Mouse (Mus musculus) embryonic fibroblast, embryonic 13.5 days (primary cell): ENCODE measurements around the gene Cd3eap. TPM values are rescaled to one million over a fixed set of nuclear protein-coding genes. Genes with fewer than 3 reads are reported as not detected.

Experiments
- H3K27ac ChIP-seq: 2 replicates; pipeline ENCODE4 v1.5.1; 2012; ENCODE audit warnings: low read length, control low read depth, inconsistent platforms; ENCODE audit not compliant: insufficient read depth
- H3K4me1 ChIP-seq: 2 replicates; pipeline ENCODE4 v1.6.1; 2011; ENCODE audit warnings: low read length; ENCODE audit not compliant: control insufficient read depth, insufficient read depth
- H3K4me3 ChIP-seq: 2 replicates; pipeline ENCODE4 v1.5.1; 2011; ENCODE audit warnings: mild to moderate bottlenecking, control low read depth, low read length; ENCODE audit not compliant: insufficient read depth
- CTCF ChIP-seq: IDR thresholded peaks from 2 replicates; pipeline ENCODE4 v1.5.1; 2011; ENCODE audit warnings: mild to moderate bottlenecking, control low read depth, low read length, moderate library complexity, borderline replicate concordance; ENCODE audit not compliant: insufficient read depth
- POLR2A ChIP-seq: IDR thresholded peaks from 2 replicates; pipeline ENCODE4 v1.6.1; 2011; ENCODE audit warnings: low read depth, mild to moderate bottlenecking, control low read depth, low read length, moderate library complexity
- polyA plus RNA-seq: library from polyadenylated mRNA; stranded (reverse); fragments of >200 nt; gene quantifications from 2 replicates; pipeline ENCODE4 v1.2.4, GENCODE M21; 2011; ENCODE audit warnings: low read depth; ENCODE audit not compliant: missing spikeins, insufficient read length

Cd3eap gene
- polyA plus RNA-seq, 1 experiment = 13.3 TPM

GRCm38 (mm10) chr7:19383708-19384107 lies 24.4 kb upstream of the Cd3eap start:
- H3K4me3 ChIP-seq = no peak overlapping the region
- TF ChIP-seq POLR2A = no peak
- no peak for TF ChIP-seq CTCF

GRCm38 (mm10) chr7:19382166-19382541 lies 22.9 kb upstream of the Cd3eap start:
- H3K4me3 ChIP-seq = peak overlapping the region; percentile 79
- no peak overlapping the region for H3K27ac ChIP-seq
- TF ChIP-seq CTCF = no peak
- TF ChIP-seq POLR2A = no peak
- peaks cover 3% of the 10 kb centered on the region; the same call in 1 of the 2 replicates for H3K4me1 ChIP-seq

More at GRCm38 (mm10) chr7:19383708-19384107, 24.4 kb upstream of the Cd3eap start:
- H3K27ac ChIP-seq = no peak overlapping the region
- H3K4me1 ChIP-seq = no peaks in the 10 kb centered on the region; the same call in 1 of the 2 replicates

DNA sequence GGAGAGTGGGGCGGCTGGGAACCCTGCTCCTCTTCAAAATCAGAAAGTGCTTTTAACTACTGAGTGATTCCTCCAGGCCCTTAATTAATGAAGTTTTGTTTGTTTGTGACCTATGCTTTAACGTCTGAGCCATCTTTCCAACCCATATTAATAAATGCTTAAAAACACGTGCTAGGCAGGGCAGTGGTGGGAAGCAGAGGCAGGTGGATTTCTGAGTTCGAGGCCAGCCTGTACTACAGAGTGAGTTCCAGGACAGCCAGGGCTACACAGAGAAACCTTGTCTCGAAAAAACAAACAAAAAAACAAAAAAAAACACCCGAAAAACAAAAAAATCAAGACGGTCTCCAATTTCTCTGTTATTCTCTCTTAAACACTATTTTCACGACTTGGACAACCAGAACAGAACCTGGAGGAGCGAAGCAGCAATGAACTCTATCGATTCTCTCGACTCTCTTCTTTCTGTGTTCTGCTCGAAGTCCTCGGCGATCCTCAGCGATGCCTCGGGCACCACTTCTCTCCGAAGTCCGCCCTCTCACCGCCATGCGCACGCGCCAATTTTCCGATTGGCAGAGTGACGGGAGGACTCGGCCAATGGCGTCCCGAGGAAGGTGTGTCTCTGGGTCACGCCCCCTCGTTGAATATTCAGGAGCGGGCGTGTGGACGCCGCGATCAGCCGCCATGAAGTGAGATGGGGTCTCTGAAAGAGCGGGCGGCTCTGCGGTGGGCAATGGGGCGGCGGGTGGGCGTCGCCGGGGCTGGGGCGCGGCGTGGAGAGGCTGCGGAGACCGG lies 22.3 kb upstream of the Cd3eap start, which contains the start of gene Ercc2:
Gene Ercc2, plus strand, starts transcription at position 634 of the 789 bp plus-strand sequence.
- TF ChIP-seq POLR2A (peak; percentile 65), CTCF (no peak)
- Histone ChIP-seq H3K4me3 (peak within 1 kb of the TSS; percentile 79), H3K27ac (no peak within 1 kb of the TSS), H3K4me1 (peaks cover 3% of the 10 kb centered on the region; the same call in 1 of the 2 replicates)

- 0 out of 2 replicates have a peak, but pooled peaks cover 3% of the 10 kb centered on the region for H3K4me1 ChIP-seq
- no peak overlapping the region for H3K4me3 ChIP-seq
- H3K27ac ChIP-seq = peak overlapping the region; percentile 66
- TF ChIP-seq POLR2A (no peak), CTCF (no peak)
Observed at GRCm38 (mm10) chr7:19378049-19378448, 18.8 kb upstream of the Cd3eap start.

GRCm38 (mm10) chr7:19376019-19376418 lies 16.7 kb upstream of the Cd3eap start:
- Histone ChIP-seq H3K27ac (no peak overlapping the region), H3K4me1 (0 out of 2 replicates have a peak, but pooled peaks cover 3% of the 10 kb centered on the region), H3K4me3 (no peak overlapping the region)
- TF ChIP-seq CTCF = no peak
- TF ChIP-seq POLR2A = no peak

GRCm38 (mm10) chr7:19375368-19375767 lies 16.1 kb upstream of the Cd3eap start:
- Histone ChIP-seq H3K27ac (no peak overlapping the region), H3K4me3 (no peak overlapping the region), H3K4me1 (0 out of 2 replicates have a peak, but pooled peaks cover 3% of the 10 kb centered on the region)
- no peak for TF ChIP-seq POLR2A
- TF ChIP-seq CTCF = no peak

DNA sequence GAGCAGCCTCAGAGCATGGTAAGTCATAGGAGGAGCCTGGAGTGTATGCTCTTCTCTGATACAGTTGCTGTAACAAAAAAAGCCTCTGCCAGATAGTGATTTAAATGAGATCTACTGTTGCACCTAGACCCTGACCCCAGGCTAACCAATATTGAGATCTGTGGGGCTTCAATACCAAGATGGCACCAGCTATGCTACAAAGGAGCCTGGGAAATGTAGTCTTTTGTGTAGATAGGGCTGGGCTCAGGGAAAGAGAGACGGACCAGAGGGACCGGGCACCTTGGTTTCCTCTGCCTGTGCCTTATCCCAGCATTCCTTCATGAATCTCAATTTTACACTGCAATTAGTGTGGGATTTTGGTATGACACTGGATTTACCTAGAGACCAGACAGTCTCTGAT lies 14.1 kb upstream of the Cd3eap start:
- Histone ChIP-seq H3K4me1 (0 out of 2 replicates have a peak, but pooled peaks cover 3% of the 10 kb centered on the region), H3K27ac (no peak overlapping the region), H3K4me3 (no peak overlapping the region)
- TF ChIP-seq CTCF (no peak), POLR2A (no peak)

DNA sequence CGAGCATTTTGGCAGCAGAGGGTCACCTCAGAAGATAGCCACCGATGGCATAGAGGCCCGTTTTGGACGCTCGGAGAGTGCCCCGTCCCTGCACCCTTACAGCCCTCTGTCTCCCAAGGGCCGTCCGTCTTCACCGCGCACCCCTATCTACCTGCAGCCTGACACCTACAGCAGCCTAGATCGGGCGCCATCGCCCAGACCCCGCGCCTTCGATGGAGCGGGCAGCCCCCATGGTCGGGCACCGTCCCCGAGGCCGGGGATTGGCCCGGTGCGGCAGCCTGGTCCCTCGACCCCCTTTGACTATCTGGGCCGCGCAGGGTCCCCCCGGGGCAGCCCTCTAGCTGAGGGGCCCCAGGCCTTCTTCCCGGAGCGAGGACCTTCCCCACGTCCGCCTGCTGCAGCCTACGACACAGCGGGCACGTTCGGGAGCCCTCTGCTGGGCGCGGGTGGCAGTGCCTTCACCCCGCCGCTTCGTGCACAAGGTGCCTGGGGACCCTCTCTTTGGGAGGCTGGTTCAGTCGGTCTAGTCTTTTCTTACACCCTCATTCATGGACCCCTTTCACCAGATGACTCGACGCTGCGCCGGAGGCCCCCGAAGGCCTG lies 10.6 kb upstream of the Cd3eap start:
- Histone ChIP-seq H3K4me3 (no peak overlapping the region), H3K4me1 (no peaks in the 10 kb centered on the region)
- TF ChIP-seq POLR2A (no peak), CTCF (peak; percentile 84)

GRCm38 (mm10) chr7:19368380-19368779 lies 9.1 kb upstream of the Cd3eap start:
- Histone ChIP-seq H3K27ac (no peak overlapping the region), H3K4me1 (no peaks in the 10 kb centered on the region; the same call in 1 of the 2 replicates), H3K4me3 (no peak overlapping the region)
- TF ChIP-seq POLR2A (no peak), CTCF (no peak)

More for the DNA sequence above, 10.6 kb upstream of the Cd3eap start:
- no peak overlapping the region for H3K27ac ChIP-seq

- H3K4me3 ChIP-seq = no peak overlapping the region
- TF ChIP-seq POLR2A (no peak), CTCF (no peak)
- no peak overlapping the region for H3K27ac ChIP-seq
- H3K4me1 ChIP-seq = no peaks in the 10 kb centered on the region; the same call in 1 of the 2 replicates
Observed at GRCm38 (mm10) chr7:19365376-19365775, 6.1 kb upstream of the Cd3eap start.
